Mouse (Mus musculus) adrenal gland (tissue): ENCODE measurements around the gene Prmt9.

Experiments used
- intact Hi-C: fragments of 180-260 bp; cut with DNase I; formaldehyde crosslinking; loops from one replicate; pipeline ENCODE4 v1.15.1; 2025
- long read RNA-seq, 2 experiments: library from polyadenylated mRNA; unstranded; transcript quantifications; one replicate each; pipeline ENCODE4 v2.0.0; 2020; ENCODE audit warnings: borderline replicate concordance in 1 of 2; ENCODE audit not compliant: insufficient replicate concordance in 1 of 2

Prmt9 gene
- long read RNA-seq, experiment 1, transcript Prmt9-201 (12 exons, 2,781 nt), result major isoform, 8 of 18 reads
- long read RNA-seq, experiment 1, partial matches to known transcripts, result 3 of 18 reads
- long read RNA-seq, experiment 1, other reads (novel, unspliced or antisense), result 6 of 18 reads
- long read RNA-seq, experiment 2, transcript Prmt9-201 (12 exons, 2,781 nt), result major isoform, 8 of 10 reads
- long read RNA-seq, experiment 2, partial matches to known transcripts, result 2 of 10 reads
- long read RNA-seq, experiment 2, other reads (novel, unspliced or antisense), result 0 of 10 reads

DNA sequence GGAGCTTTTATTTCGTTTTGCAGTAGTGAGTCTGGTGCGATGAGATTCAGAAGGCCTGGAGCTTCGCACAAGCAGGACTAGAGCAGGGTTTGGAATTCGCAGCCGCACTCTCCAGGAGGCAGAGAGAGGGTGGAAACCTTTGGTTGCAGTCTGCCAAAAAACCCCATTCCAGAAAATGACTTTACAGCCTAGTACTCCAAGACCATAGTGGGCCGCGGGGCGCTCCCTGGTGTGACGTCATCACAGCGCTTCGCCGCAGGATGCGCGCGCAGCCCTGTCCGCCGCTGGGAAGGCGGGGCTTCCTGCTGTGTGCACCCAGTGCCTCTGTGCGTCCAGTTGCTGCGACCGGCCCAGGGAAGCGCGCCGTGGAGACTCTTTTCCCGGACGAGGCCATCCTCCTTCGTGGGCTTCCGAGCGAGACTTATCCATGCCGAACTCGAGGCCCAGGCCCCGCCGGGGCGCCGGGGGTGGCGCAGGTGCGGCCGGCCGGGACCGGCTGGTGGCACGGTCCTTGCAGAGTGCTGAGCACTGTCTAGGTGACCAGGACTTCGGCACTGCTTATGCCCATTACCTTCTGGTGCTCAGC is at the start of gene Prmt9:
Prmt9 (plus strand) TSS at position 277 of the 586 bp plus-strand sequence.
- intact Hi-C loops, result no loop called here

DNA sequence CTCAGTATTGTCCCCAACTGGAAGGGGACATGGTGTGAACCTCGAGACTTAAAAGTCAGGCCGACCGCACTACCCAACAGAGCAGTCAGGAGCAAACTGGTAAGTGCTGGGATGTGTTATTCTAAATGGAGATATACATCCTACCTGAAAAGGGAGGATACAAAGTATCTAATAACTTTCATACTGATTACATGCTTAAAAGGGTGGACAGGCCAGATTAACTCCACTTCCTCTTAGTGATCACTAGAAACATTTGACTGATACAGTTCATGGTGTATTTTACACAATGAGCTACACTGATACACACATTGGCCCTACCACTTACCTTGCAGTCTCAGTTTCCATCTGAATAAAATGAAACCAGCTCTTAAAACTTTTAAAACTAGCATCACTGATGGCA is 48.9 kb upstream of the Prmt9 start:
- intact Hi-C loops, result no loop called here

DNA sequence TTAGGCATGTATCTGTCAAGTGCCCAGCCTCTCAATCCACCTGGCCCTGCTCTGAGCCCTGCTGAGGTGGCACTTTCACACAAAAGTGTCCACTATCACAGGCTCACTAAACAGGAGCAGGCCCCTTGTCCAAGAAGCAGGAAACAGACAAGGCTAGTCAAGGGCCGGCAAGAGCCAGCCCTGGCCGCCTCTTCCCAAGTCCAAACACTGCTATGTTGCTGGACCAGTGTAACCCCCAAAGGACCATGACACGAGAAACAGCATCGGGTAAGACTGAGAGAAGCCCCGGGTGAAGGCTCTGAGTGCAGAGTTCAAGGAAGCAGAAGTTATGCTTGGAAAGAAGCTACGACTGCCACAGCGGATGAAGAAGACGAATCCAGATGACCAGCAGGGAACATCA is 48.1 kb upstream of the Prmt9 start:
- intact Hi-C loops, result no loop called here

DNA sequence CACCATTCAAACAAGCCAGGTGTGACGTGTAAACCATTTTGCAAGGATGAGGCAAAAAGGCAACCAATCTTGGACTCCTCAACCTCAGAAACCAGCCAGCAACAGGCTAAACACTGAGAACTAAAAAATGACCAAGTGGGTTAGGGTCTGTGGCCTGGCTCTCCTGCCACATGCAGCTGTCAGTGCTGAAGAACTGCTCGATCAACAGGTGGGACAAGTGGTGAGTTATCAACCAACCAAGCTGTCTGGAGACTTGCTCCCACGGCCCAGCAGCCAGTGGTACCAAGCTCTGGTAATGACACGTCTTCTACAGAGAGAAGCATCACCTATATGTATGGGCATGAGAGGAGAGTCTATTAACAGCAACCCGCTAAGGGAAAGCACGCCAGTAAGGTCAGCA is 46.6 kb upstream of the Prmt9 start:
- intact Hi-C loops, result no loop called here

DNA sequence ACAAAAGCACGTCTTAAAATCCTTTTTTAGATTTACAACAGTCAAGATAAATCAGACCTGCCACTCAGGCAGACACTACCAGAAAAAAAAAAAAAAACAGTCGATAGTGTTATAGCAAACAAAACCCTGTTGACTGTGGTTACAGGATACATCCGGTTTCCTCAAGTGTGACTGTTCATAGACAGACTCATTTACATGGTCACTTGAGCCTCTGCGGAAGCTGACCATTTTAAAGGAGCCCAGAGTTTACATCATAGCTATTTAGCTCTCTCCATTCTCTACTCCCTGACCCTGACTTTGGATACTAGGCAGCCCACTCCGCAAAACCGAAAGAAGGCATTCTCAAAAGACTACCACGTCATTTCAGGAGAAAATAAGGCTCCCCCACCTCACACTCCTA is 42.7 kb upstream of the Prmt9 start:
- intact Hi-C loops, result no loop called here

DNA sequence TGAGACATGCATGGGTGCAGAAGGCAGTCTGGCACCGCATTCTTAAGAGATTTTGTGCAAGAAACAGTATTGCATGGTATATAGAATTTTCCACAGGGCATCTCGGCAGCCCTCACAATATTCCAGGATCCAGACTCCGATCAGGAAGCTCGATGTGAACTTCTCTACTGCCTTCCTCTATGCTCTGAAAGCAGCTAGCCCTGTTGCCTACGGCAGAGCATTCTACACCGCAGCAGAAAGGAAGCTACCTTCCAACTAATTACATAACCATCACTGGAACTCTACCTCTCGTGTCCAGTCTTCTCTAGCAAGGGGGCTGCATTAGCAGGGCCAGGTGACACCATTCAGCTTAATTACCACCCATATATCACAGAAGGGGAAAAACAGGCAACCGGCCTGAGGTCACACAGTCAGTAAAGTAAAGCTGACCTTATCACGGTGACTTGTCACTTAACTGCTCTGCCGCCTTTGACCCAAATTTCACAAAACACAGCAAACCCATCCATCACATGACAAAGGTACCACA is 41.6 kb upstream of the Prmt9 start:
- intact Hi-C loops, result no loop called here

DNA sequence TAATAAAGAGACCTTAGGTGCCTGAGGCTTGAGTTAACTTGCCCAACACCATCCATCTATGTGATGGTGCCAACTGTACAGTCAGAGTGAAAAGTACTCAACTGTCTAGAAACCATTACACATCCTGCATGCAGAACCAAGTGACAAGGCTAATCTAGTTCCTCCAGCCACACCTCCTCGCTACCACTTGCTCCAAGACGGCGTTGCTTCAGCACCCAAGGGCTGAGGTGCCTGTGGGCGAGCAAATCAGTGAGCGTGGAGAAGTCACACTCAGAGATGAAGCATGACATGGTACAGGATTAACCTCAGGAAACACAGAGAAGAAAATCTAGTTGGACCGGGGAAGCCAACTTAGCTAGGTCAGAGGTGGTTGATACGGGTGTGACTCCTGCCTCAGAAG is 40.2 kb upstream of the Prmt9 start:
- intact Hi-C loops, result no loop called here

DNA sequence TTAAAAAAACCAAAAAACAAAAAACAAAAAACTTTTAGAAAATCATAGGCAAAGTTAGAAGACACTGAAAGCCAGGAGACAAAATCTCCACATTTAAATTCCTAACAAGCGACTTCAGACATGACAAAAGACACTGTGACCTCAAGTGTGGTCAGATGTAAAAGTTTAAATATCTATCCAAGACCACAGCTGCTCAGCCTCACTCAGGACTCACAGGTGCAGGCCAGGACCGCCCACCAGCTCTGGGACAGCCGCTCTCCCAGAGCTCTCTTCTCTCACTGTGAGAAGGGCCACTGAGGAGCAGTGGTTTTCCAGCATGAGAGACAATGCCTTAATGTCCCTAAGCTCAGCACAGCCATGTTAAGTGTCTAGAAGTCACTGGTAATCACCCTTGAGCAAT is 38.8 kb upstream of the Prmt9 start:
- intact Hi-C loops, result no loop called here

DNA sequence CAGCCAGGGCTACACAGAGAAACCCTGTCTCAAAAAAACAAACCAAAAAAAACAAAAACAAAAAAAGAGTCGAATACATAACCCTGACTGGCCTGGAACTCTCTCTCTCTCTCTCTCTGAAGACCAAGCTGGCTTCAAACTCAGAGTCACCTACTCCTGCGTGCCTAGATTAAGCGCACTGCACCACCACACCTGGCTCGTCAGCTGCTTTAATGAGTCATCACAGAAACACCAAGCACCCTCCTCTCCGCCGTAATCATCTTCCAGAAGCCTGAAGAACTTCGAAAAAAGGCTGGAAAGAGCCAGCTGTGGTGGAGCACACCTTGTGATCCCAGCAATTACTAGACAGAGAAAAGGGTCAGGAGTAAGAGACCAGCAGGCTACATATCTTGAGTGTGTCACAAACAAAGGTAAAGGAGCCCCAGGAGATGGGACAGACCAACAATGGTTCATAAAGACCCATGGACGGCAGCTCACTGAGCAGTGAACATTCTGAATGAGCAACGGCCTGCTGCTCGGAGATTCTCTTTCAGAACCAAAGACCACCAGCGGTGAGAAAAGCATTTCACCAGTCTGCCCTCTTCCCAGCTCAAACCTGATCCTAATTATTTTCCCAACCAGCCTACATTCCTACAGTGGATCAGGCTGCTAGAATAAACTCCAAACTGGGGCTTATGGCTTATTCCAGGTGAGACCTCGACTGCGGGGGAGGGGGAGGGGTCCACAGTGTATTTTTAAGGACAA is 37.3 kb upstream of the Prmt9 start:
- intact Hi-C loops, result no loop called here

DNA sequence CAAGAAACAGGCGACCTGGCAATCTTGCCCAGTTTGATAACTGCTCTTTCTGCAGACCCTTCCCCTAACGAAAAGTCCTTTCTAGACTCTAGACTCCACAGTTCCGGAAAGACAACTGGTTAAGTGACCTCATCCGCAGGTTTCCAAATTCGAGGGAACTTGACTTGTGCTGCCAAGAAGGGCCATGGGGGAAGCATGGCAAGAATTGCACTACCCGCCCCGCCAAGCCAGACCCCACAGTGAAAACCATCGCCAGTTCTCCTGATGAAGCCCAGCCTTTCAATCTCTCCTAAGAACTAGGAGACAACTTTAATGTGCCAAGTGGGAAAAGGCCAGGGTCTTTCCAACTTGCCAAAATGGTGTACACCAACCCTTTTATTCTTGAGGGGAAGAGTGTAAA is 34.0 kb upstream of the Prmt9 start:
- intact Hi-C loops, result loop anchor here (5.0 kb wide), 2 partner anchors 33 to 93 kb away; no protein-coding TSS in a partner anchor

DNA sequence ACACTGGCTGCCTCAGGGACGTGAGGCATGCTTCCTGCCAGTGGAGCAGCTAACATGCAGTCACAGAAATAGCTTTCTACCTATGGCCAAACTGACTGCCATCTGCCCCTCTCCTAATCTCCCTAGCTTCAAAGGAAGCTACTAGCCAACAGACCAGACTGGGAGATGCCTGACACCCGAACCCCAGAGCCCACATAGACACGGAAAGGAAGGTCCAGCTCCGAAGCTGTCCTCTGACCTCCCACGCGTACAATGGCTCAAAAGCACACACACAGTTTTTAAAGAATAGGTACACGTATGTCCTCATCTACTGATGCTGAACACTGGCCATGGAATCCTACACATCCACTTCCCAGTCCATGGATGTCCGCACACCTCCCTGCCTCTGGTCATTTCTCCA is 33.4 kb upstream of the Prmt9 start:
- intact Hi-C loops, result loop anchor here (5.0 kb wide), 2 partner anchors 33 to 93 kb away; no protein-coding TSS in a partner anchor

DNA sequence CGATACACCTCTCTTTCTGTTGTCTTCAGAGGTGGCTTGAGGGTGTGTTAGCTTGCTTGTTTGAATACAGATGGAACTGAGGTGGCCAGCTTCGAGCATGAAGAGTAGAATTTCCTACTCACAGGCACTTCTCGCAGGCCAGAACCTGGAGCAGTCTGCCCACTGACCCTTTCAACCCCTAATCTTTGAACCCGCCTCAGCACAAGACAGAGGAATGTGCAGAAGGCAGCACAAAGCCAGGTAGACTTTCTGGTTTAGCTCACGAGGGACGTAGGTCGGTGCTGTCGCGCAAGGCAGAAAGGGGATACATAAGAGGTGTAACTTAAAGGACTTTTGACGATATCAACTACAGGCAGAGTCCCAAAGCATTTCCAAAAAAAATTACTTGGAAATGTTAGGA is 32.4 kb upstream of the Prmt9 start:
- intact Hi-C loops, result loop anchor here (5.0 kb wide), 2 partner anchors 35 to 95 kb away; no protein-coding TSS in a partner anchor

DNA sequence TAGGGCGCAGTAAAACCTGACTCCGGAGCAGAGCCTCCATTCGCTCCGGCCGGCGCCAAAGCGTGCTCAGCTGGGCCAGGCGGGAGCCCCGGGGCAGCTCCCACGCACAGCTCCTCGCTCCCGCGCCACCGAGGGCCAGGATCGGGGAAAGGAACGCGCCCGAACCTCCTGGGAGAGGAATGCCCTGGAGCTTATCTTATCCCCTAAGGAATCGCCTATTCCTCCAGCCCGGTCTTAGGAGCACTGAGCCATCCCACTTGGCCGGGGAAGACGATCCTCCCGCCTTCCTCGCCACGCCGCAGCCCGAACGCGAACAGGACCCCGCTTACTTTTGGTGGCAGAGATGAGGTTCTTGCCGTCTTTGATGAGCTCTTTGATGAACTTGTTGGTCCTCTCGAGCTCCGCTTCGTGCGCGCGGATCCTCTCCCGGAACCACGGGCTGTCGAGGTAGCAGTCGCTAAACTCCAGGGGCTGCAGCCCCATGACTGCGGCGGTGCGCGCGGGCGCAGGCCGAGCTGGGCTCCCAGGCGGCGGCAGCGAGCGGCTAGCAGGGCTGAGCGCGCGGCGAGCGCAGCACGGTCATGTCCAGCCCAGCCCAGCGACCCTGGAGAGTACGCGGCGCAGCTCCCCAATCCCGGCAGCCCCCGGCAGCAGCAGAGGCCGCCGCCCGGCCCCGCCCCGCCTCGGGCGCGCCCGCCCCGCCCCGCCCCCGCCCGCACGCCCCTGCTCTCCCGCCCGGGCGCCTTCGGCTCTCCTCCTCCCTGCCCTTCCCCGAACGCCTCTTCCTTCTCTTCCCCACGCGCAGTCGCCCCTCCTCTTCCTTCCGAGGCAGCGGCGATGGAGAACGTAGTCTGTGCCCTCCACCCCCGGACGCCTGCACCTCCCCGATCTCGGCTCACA is 31.6 kb upstream of the Prmt9 start, which contains the start of gene Arhgap10:
Arhgap10 (minus strand) TSS at position 653 of the 900 bp plus-strand sequence.
- intact Hi-C loops, result loop anchor here (5.0 kb wide), 2 partner anchors 35 to 95 kb away; no protein-coding TSS in a partner anchor

DNA sequence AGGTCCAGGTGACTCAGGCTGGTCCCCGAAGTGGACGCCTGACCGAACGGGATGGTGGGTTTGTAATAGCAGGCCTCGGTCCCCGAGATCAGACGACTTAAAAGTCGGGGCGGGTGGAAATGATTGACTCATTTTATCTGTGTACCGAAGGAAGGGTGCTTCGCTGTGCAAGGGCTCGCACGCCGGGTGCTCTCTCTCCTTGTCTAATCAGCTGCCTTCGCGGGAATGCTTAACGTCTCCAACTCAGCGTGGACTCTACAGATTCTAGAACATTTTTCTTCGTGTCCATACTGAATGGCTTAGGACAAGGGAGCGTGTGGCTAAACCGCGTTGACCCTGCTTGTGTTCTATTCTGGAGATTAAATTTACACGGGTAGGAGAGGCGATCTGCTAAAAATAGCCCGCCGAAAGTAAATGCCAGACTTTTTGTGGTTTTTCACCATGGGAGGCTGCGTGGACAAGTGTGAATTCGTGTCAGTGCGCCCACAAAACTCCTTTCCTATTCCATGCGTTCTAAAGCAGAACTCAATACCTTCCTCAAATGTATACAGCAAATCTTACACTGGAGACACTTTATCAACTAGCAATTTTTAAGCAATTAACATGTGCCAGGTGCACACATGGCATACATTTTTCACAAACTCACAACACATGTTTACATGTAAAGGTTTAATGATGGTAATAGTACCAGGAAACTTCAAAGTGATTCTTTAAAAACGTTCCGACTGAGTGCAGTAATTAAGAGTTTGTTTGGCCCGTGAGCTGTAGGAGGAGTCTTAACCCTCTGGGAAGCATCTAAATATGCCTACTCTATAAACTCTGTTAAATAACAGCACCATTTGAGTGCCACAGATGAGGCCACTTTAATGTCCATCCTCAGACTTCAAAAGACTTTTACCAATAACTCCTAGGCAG is 30.7 kb upstream of the Prmt9 start:
- intact Hi-C loops, result loop anchor here (5.0 kb wide), 2 partner anchors 36 to 96 kb away; no protein-coding TSS in a partner anchor

DNA sequence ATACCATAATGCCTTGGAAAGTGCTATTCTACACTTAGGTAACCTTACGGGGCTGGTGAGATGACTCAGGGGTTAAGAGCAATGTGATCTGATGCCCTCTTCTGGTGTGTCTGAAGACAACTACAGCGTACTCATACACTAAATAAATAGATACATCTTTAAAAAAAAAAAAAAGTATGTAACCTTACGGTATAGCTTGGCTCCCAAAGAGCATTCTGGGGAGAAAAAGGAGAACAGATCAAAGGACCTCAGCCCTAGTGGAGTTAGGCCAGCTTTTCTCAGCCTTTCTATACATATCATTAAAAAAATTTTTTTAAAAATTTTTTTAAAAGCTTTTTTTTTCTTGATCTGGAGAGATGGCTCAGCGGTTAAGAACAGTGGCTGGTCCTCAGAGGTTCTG is 28.6 kb upstream of the Prmt9 start:
- intact Hi-C loops, result no loop called here

DNA sequence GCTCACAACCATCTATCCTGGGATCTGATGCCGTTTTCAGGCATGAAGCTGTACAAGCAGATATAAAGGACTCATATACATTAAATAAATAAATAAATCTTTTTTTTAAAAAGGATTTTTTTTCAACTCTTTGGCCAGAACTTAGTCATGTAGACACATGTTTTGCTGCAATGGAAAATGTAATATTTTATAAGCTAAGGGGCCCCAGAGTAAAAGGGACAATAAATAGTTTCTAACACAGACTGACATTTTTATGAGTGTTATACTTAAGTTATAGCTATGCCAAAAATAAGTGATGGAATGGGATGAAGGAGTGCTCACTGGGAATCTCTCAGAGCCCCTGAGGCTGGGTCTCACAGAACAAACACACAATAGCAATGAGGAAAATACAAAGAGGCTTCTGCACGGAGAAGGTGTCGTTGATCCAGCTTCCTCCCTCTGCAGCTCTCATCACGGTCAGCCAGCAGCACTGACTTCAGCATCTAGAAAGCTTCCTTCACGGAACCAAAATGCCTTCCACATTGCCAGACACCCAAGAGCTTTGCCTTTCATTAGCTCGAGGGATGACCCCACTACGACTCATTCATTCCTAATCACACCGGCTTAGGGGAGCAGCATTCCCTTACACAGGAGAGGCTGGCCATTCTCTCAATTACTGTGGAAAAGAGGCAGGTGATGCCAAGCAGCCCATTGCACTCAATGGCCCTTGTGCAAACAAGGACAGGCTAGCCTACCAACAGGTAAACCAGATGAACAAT is 28.0 kb upstream of the Prmt9 start:
- intact Hi-C loops, result no loop called here

DNA sequence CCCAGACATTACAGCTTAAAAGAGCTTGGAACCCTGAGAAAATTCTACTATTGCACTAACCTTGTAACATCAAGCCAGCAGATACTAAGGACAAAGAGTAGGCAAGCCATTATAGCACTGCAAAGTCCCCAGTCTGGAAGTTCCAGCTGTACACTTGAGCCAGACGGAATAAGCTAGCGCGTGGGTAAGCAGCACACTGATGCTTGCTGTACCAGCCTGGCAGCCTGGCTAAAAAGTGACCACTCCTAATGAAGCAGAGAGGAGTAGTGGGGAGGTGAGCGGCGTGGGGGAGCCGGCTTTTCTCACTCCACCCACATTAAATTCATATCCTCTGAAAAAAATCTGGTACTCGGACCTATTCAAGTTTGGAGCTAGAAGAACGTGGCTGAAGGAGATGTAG is 26.2 kb upstream of the Prmt9 start:
- intact Hi-C loops, result no loop called here

DNA sequence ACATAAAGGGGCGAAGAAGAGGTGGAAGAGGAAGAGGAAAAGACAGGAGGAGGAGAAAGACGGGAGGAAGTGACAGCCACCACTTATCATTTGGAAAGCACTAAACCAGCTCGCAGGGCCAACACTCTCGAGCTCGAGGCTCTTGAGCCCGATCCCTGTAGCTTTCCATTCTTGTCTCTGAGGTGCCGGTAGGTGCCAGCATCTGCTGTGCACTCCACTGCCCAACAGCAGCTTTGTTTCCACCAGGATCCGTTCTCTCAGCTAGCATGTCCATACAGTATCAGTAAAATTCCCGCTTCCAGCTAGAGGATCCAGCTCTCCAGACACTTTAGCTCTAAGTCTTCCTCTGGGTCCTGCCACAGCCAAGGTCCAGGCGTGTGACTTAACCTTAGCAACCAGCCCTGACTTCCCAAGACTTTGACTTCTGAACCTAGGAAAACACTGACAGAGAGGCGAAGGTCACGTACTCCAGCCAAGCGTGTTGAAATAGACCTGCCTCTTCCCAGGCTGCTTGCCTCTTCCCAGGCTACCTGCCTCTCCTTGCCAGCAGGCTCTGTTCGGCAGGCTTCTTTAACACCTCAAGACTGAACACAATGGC is 25.1 kb upstream of the Prmt9 start:
- intact Hi-C loops, result no loop called here

DNA sequence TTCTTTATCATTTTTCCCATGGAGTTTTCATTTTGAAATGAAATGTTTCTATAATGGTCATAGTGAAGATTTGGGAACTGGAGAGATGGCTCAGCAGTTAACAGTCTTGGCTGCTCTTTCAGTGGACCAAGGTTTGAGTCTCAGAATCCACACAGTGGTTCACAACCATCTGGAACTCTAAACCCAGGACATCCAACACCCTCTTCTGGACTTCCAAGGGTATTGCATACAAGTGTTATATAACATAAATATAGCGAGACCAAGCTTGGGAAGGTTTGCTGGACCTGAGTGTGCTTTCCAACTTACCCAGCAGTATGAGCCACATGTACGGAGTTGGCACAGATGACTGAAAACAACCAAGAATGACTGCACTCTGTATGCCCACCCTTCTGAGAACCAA is 24.3 kb upstream of the Prmt9 start:
- intact Hi-C loops, result no loop called here
